Mouse (Mus musculus) heart, embryonic 15.5 days (tissue): ENCODE measurements at regions not wholly inside any gene's neighbourhood (a gene's known extent, or its start where the extent isn't known, plus 50 kb on each side); places are given as distances from the start of the nearest gene placed in this dataset.

Experiments
- ATAC-seq: fragments of 200-750 bp; cut with Nextera tagmentation; replicated peaks from 2 replicates; pipeline ENCODE4 v1.8.0; 2017; ENCODE audit warnings: low read depth, moderate TSS enrichment; ENCODE audit not compliant: insufficient number of reproducible peaks, insufficient read depth, low FRiP score
- H3K27ac ChIP-seq: fragments of 300-500 bp; sonication (generic); 2 replicates; pipeline ENCODE4 v1.5.1; 2015; ENCODE audit warnings: mild to moderate bottlenecking, inconsistent platforms
- H3K27me3 ChIP-seq: fragments of 300-500 bp; sonication (generic); 2 replicates; pipeline ENCODE4 v1.6.1; 2015; ENCODE audit warnings: inconsistent platforms
- H3K36me3 ChIP-seq: fragments of 300-500 bp; sonication (generic); 2 replicates; pipeline ENCODE4 v1.6.1; 2015; ENCODE audit warnings: mild to moderate bottlenecking, inconsistent platforms
- H3K4me1 ChIP-seq: fragments of 300-500 bp; sonication (generic); replicated peaks from 2 replicates; pipeline ENCODE4 v1.6.1; 2015; ENCODE audit warnings: inconsistent platforms
- H3K4me2 ChIP-seq: fragments of 300-500 bp; sonication (generic); 2 replicates; pipeline ENCODE4 v1.6.1; 2015; ENCODE audit warnings: inconsistent platforms, mild to moderate bottlenecking, moderate library complexity
- H3K4me3 ChIP-seq: fragments of 300-500 bp; sonication (generic); 2 replicates; pipeline ENCODE4 v1.5.1; 2015; ENCODE audit warnings: mild to moderate bottlenecking, inconsistent platforms
- H3K9ac ChIP-seq: fragments of 300-500 bp; sonication (generic); 2 replicates; pipeline ENCODE4 v1.6.1; 2015; ENCODE audit warnings: mild to moderate bottlenecking, inconsistent platforms
- H3K9me3 ChIP-seq: fragments of 300-500 bp; sonication (generic); replicated peaks from 2 replicates; pipeline ENCODE4 v1.6.1; 2016; ENCODE audit warnings: inconsistent platforms
- WGBS: fragments of 180-500 bp; shearing (Covaris S2); methylation state at CpG from one replicate; pipeline ENCODE4 v1.1.7; 2015; ENCODE audit warnings: mixed read lengths; 5-methylcytosine and 5-hydroxymethylcytosine counted together

DNA sequence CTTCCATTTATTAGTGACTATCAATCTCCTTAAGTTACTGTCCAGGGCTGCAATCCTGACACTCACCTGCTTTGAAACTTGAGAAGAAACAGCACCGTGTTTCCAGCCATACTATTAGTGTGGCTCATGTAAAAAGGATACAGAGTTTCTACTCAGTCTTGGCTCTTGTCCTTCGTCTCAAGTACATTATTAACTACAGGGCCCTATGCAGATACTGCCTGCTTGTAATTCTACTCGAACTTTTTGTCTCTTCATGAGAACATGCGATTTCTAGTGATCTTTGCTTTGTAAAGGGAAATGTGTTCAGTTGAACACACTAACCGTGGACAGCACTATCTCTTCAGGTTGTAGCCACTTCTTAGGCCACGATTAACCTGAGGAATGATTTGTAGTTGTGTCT, 145.8 kb upstream of the Nr2f2 start:
- H3K4me3 ChIP-seq = no peak overlapping the region
- no peaks in the 10 kb centered on the region for H3K36me3 ChIP-seq
- no peak overlapping the region for H3K27ac ChIP-seq
- WGBS = 75% methylated on average over 6 of the region's 6 CpGs
- 0 out of 2 replicates have a peak, but pooled peaks cover 5% of the 10 kb centered on the region for H3K27me3 ChIP-seq
- no peak for ATAC-seq
- no peaks in the 10 kb centered on the region for H3K9me3 ChIP-seq
- no peak overlapping the region for H3K4me2 ChIP-seq
- H3K9ac ChIP-seq = no peak overlapping the region
- peaks cover 9% of the 10 kb centered on the region; the same call in 1 of the 2 replicates for H3K4me1 ChIP-seq

DNA sequence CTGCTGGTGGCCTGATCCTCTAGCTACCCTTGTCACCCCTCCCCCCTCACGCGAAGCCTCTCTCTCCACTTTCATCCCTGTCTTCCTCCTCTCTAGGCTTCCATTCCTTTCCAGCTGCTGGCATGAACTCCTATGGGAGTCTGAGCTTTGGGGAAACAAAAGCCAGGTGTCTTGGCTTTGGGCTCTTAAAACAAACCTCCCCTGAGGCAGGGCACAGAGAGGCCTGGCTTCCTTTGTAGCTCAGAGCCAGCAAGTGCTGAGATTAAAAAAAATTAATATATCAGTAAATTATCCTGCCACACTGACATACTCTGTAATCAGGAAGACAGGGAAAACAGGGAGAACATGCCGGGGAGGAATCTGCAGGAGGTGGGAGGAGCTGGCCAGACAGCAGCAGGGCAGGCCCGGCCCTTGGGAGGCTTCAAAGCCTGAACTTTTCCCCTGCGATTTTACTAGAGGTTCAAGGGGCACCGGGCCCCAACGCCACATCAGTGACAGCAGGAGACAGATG, 139.2 kb upstream of the Nr2f2 start:
- WGBS = 12% methylated on average over 7 of the region's 7 CpGs
- 0 out of 2 replicates have a peak, but pooled peaks have one; percentile 43 for ATAC-seq
- Histone ChIP-seq H3K4me3 (no peak overlapping the region), H3K36me3 (no peaks in the 10 kb centered on the region), H3K4me1 (peaks cover 5% of the 10 kb centered on the region; the same call in 1 of the 2 replicates), H3K9ac (no peak overlapping the region), H3K9me3 (no peaks in the 10 kb centered on the region), H3K27ac (no peak overlapping the region), H3K27me3 (peaks cover 37% of the 10 kb centered on the region), H3K4me2 (no peak overlapping the region)

DNA sequence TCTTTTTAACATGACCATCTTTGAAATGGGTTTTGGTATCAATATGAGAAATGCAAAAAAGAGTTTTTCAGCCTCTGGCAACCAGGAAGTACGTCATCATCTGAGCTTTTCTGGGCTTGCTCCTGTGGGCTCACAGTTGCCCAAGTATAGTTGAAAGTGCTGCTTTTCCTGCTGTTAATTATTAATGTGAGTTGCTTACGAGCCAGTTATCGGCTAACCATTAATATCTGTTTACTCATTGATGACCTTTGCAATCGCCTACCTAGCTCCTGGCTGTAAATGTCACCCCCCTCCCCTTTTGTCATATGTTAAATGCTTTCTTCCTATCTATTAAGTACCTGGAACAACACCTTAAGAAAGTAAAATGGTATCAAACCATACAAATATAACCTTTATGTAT, 135.3 kb upstream of the Nr2f2 start:
- no peak overlapping the region for H3K27ac ChIP-seq
- peaks cover 49% of the 10 kb centered on the region for H3K27me3 ChIP-seq
- no peaks in the 10 kb centered on the region for H3K36me3 ChIP-seq
- peaks cover 7% of the 10 kb centered on the region; the same call in 1 of the 2 replicates for H3K4me1 ChIP-seq
- H3K9me3 ChIP-seq = no peaks in the 10 kb centered on the region
- no peak for ATAC-seq
- 82% methylated on average over 4 of the region's 4 CpGs for WGBS
- H3K4me3 ChIP-seq = no peak overlapping the region
- H3K9ac ChIP-seq = no peak overlapping the region
- no peak overlapping the region for H3K4me2 ChIP-seq

DNA sequence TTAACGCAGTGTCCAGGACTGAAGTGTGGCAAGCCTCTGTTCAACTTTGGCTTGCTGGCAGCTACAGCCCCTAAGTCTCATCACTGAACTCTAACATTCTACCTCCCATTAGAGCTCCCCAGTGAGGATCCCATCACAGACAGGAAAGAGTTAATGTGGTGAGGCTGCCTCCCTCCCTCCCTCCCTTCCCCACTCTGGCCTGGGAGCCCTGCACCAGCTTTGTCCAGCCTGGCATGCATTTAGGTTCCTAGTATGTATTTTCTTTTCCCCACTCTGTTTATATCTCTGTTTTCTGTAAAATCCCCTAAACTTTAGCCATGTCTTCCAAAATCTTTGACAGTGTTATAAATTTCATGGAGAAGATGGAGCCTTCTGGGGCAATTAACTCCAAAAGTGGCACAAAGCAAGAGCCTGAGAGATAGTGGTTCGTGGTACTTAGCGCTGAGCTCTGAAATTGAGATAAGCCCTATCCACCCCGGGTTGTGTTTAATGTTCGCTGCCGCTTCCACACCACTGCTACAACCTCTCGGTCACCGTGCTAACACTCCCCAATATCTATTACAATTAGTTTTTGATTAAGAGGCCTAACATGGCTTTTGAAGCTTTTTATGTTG, 130.1 kb upstream of the Nr2f2 start:
- Histone ChIP-seq H3K4me1 (0 out of 2 replicates have a peak, but pooled peaks cover 4% of the 10 kb centered on the region), H3K9ac (no peak overlapping the region), H3K27me3 (peaks cover 42% of the 10 kb centered on the region), H3K36me3 (no peaks in the 10 kb centered on the region), H3K4me2 (no peak overlapping the region), H3K4me3 (no peak overlapping the region), H3K9me3 (no peaks in the 10 kb centered on the region), H3K27ac (no peak overlapping the region)
- WGBS = 17% methylated on average over 8 of the region's 8 CpGs
- no peak for ATAC-seq

DNA sequence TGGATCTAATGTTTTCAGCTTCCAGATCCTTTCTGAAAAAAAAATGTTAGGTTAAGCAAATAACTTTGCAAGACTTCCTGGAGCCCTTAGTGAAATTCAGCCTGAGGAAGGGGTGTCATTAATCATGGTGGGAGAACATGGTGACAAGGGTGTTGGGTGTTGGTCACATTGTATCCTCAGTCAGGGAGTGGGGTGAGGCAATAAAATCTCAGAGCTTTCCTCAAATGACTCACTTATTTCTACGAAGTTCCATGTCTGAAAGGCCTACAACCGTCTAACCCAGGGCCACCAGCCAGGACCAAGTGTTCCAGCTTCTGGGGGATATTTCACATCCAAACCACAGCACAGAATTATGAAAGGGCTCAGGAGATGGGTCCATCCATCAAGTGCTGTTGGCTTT, 117.7 kb upstream of the Nr2f2 start:
- no peak for ATAC-seq
- no peak overlapping the region for H3K9ac ChIP-seq
- H3K27me3 ChIP-seq = peaks cover 6% of the 10 kb centered on the region; the same call in 1 of the 2 replicates
- no peak overlapping the region for H3K4me3 ChIP-seq
- no peak overlapping the region for H3K27ac ChIP-seq
- no peaks in the 10 kb centered on the region for H3K36me3 ChIP-seq
- H3K9me3 ChIP-seq = no peaks in the 10 kb centered on the region
- H3K4me2 ChIP-seq = no peak overlapping the region
- whole genome bisulfite sequencing = 83% methylated on average over 2 of the region's 2 CpGs
- peaks cover 4% of the 10 kb centered on the region for H3K4me1 ChIP-seq

DNA sequence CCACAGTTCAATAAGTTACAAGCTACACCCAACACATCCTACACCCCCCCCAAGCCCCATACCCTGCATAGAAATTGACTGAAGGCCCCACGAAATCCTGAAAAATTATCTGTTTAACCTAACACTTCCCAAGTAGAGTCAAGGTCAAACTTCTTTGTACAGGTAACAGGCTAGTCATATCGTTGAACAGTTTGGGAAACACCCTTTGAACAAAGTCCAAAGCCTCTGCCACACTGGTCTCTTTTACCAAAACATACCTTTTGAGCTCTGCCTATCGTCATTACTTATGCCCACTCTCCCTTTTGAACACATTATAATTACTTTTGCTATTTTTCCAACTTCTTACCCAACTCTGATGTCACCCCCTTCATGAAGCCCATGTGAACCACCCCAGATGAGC, 117.0 kb upstream of the Nr2f2 start:
- H3K4me2 ChIP-seq = no peak overlapping the region
- no peaks in the 10 kb centered on the region for H3K9me3 ChIP-seq
- WGBS = 82% methylated on average over 3 of the region's 3 CpGs
- no peak overlapping the region for H3K4me3 ChIP-seq
- H3K9ac ChIP-seq = no peak overlapping the region
- no peak overlapping the region for H3K27ac ChIP-seq
- H3K27me3 ChIP-seq = peaks cover 6% of the 10 kb centered on the region; the same call in 1 of the 2 replicates
- ATAC-seq = no peak
- H3K4me1 ChIP-seq = peaks cover 4% of the 10 kb centered on the region
- no peaks in the 10 kb centered on the region for H3K36me3 ChIP-seq

DNA sequence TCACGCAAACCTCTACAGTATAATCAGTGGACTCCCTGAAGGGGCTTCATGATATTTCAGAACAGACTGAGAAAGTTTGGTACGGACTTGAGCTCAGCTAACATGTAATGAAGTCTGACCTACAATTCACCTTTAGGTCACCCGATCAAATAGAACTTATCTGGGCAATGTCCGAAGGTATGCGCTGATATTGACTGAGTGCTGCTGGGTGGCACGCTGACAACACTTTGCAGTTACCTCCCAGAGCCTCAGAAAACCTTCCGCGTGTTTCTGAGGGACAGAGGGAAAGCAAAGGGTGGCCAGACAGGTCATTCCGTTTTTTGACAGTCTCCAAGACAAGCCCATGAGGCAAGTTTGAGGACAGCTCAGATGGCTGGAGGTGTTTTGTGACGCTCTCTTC, 115.3 kb upstream of the Nr2f2 start:
- ATAC-seq = no peak
- Histone ChIP-seq H3K9me3 (no peaks in the 10 kb centered on the region), H3K9ac (no peak overlapping the region), H3K4me1 (peaks cover 4% of the 10 kb centered on the region), H3K27me3 (peaks cover 6% of the 10 kb centered on the region; the same call in 1 of the 2 replicates), H3K4me2 (no peak overlapping the region; the same call in 1 of the 2 replicates), H3K4me3 (no peak overlapping the region), H3K36me3 (no peaks in the 10 kb centered on the region), H3K27ac (no peak overlapping the region)
- 43% methylated on average over 10 of the region's 10 CpGs for whole genome bisulfite sequencing

DNA sequence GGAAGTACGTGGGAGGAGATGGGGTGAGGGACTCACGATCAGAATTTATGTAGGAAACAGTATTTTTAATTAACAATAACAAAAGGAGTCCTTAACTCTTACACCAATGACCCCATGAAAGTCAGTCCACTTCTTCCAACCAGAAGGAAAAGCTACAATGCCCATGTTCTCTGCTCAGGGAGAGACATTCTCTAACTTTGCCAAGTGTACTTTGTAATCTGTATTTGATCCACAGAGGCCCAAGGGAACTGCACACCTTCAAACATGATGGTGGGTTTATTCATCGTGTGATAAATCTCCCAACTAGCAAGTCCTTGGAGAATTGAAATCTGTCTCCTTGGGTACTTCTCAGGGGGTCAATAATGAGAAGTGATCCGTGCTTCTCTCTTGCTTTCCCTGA, 106.3 kb upstream of the Nr2f2 start:
- no peak overlapping the region for H3K27ac ChIP-seq
- H3K4me3 ChIP-seq = no peak overlapping the region
- no peak overlapping the region for H3K4me2 ChIP-seq
- no peaks in the 10 kb centered on the region for H3K36me3 ChIP-seq
- H3K27me3 ChIP-seq = no peaks in the 10 kb centered on the region
- H3K9ac ChIP-seq = no peak overlapping the region
- no peak for ATAC-seq
- WGBS = 71% methylated on average over 4 of the region's 4 CpGs
- no peaks in the 10 kb centered on the region for H3K9me3 ChIP-seq
- no peaks in the 10 kb centered on the region for H3K4me1 ChIP-seq

DNA sequence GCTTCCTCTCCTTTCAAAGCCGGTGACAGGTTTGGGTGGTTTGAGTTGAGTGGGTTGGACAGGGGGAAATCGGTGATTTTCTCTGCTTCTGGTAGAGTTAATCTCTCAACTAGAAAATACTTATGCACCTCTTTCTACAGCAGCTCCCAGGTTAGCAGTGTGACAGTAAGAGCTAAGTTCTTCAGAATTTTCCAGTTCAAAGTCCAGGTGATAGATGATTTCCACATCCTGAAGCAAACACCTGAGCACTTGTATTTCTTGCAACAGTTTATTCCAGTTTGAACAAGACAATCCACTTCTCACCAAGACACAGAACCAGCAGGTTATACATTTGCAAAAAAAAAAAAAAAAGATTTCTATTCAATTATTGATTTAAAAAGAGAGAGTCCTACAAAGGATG, 104.0 kb upstream of the Nr2f2 start:
- 90% methylated on average over 2 of the region's 2 CpGs for WGBS
- no peak overlapping the region for H3K4me3 ChIP-seq
- H3K9me3 ChIP-seq = no peaks in the 10 kb centered on the region
- no peak overlapping the region for H3K4me2 ChIP-seq
- no peak overlapping the region for H3K27ac ChIP-seq
- no peaks in the 10 kb centered on the region for H3K4me1 ChIP-seq
- no peaks in the 10 kb centered on the region for H3K36me3 ChIP-seq
- no peak overlapping the region for H3K9ac ChIP-seq
- no peak for ATAC-seq
- no peaks in the 10 kb centered on the region for H3K27me3 ChIP-seq

DNA sequence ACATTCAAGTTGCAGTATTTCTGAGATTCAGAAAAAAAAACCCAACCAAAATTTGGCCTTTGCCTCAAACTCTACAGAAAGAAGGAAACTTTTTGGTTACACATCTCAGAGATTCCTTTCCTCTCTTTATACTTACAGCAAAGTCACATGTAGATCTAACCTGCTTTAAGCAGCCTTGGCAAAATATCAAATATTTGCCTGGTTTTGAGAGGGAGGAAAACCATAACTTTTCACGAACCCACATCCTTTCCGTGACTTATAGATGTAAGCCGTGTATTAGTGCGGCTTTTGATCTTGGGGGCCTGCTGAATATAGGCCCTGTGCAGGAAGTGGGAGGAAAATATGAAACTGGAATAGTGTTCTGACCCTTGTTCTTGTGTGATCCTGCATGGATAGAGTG, 95.6 kb upstream of the Nr2f2 start:
- no peaks in the 10 kb centered on the region for H3K27me3 ChIP-seq
- no peaks in the 10 kb centered on the region for H3K4me1 ChIP-seq
- WGBS = 79% methylated on average over 4 of the region's 4 CpGs
- no peaks in the 10 kb centered on the region for H3K9me3 ChIP-seq
- H3K36me3 ChIP-seq = no peaks in the 10 kb centered on the region
- ATAC-seq = no peak
- no peak overlapping the region for H3K4me3 ChIP-seq
- no peak overlapping the region for H3K27ac ChIP-seq
- H3K4me2 ChIP-seq = no peak overlapping the region
- no peak overlapping the region for H3K9ac ChIP-seq

DNA sequence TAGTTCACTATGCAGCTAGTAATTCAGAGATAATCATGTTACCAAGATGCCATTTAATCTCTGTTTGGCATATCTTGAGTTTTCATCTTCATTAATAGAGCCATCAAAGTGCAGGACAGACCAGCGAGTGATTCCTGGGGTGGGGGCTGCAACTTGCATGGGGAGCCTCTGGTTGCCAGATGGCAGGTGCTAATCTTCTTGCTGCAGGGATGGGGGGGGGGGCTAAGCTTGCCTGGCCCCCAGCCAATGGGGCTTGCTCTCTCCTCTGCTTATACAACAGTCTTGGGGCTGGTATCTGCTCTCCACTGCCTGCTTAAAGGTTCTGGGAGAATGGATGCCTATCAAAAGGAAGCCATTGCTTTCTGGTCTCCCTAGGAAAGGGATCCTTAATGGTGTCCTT, 88.0 kb upstream of the Nr2f2 start:
- Histone ChIP-seq H3K4me1 (no peaks in the 10 kb centered on the region), H3K4me3 (no peak overlapping the region), H3K27ac (no peak overlapping the region), H3K9ac (no peak overlapping the region), H3K4me2 (no peak overlapping the region), H3K36me3 (no peaks in the 10 kb centered on the region), H3K9me3 (no peaks in the 10 kb centered on the region), H3K27me3 (no peaks in the 10 kb centered on the region)
- 61% methylated on average over 1 of the region's 1 CpGs for WGBS
- ATAC-seq = no peak

DNA sequence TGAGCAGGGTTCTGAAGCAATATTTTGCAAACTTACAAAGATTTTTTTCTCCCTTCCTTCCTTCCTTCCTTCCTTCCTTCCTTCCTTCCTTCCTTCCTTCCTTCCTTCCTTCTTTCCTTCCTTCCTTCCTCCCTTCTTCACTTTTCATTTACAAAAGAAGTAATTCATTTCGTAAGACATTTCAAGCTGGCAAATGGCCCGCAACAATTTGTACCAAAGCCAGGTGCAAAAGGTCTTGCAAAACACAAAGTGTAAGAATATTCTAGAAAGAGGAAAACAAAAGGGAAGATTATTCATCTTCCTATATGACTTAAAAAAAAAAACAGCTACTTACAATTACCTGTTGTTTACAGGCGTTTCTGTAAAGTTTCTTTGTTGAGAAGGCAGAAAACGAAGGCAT, 86.3 kb upstream of the Nr2f2 start:
- no peaks in the 10 kb centered on the region for H3K36me3 ChIP-seq
- no peak overlapping the region for H3K9ac ChIP-seq
- no peak overlapping the region for H3K4me2 ChIP-seq
- H3K4me3 ChIP-seq = no peak overlapping the region
- WGBS = 71% methylated on average over 4 of the region's 4 CpGs
- no peaks in the 10 kb centered on the region for H3K27me3 ChIP-seq
- H3K4me1 ChIP-seq = no peaks in the 10 kb centered on the region
- no peaks in the 10 kb centered on the region for H3K9me3 ChIP-seq
- ATAC-seq = no peak
- no peak overlapping the region for H3K27ac ChIP-seq
